Mouse (Mus musculus): Measurements from ENCODE around the gene Klrc2.
"Not testable (repeated sequence)": the region's sequence is repeated elsewhere in the genome, so short reads cannot be mapped to it uniquely, and the experiment has no call there.

Gene Klrc2

DNA sequence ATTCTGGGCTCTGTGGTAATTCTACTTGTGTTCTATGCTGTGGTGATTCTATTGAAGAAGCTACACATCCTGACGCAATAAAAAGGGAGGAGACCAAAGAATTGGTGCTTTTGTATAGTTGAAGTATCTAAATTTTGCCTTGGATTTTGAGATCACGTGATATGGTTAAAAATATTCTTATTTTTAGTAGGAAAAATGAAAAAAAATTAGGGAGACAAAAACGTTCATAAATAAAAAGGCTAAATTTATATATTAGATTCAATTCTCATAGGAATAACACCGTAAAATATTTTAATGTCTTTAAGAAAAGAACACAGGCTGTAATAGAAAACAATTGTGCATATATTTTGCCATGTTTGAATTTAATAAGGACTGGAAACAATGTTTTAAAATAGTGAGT is at the start of gene Klrc2:
Gene Klrc2, minus strand, starts transcription at position 101 of the 400 bp plus-strand sequence.
- not testable (repeated sequence) for DNase-seq

DNA sequence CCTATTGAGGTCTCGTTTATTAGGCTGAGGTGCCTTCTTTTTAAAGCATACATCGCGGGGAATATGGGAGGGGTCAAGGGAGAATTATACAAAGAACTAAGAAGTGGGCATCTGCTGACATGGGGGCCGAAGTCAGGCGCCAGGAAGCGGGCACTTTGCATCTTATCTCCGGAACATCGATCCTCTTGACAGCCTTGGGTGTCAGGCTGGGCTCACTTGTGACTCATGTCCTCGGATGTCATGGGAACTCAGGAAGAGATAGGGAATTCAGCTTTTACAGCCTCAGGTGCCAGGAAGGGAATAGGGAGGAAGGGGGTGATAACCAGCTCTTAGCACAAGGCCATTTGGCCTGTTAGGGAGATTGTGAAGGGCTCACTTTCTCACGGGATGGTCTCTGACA is 30.9 kb upstream of the Klrc2 start:
- not testable (repeated sequence) for DNase-seq

GRCm38 (mm10) chr6:129680379-129680778 is 19.9 kb upstream of the Klrc2 start:
- DNase-seq, result peak in 1 of 2 experiments; percentile 32

- DNase-seq, result no peak
These were observed 18.4 kb upstream of the Klrc2 start, which contains the start of gene Klrc1 for GRCm38 (mm10) chr6:129678873-129679272. Klrc1 (minus strand) TSS chr6:129678973.

- not testable (repeated sequence) for DNase-seq
These were observed 812 bp upstream of the Klrc2 start for GRCm38 (mm10) chr6:129661301-129661700.

DNA sequence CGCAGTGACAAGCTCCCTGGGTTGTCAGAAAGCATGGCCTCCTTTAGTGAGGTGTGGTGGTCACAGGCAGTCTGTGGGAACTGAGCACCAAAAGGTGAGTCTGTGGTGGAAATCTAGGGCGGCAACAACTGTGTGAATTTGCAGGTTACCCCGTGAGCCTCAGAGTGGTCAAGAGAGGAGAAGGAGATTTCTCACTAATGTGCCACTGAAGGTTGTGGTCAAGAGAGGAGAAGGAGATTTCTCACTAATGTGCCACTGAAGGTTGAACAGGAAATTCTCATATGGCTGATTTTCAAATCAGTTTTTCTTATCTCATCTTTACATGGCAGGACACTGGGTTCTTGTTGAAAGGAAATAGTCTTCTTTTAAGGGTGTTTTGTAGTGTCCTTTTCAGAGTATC is 16.4 kb downstream of the Klrc2 start:
- DNase-seq, result not testable (repeated sequence)

- DNase-seq, result not testable (repeated sequence)
These were observed 17.3 kb downstream of the Klrc2 start, which contains the start of gene Klrc3 for GRCm38 (mm10) chr6:129643237-129643636. Klrc3 (minus strand) TSS chr6:129643337.

DNA sequence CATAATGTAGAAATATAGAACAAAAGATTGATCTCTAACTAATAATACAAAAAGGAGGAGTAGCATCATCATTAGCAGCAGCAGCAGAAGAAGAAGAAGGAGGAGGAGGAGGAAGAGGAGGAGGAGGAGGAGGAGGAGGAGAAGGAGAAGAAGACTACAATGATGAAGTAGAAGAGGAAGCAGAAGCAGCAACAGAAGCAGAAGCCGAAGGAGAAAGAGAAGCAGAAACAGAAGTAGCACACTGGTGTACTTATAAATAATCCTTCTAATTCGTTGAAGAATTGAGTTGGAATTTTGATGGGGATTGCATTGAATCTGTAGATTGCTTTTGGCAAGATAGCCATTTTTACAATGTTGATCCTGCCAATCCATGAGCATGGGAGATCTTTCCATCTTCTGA is 29.4 kb downstream of the Klrc2 start:
- not testable (repeated sequence) for DNase-seq

- DNase-seq, result peak in 1 of 2 experiments; percentile 19
These were observed 36.8 kb downstream of the Klrc2 start, which contains the start of gene Klrk1 for GRCm38 (mm10) chr6:129623735-129624134. Klrk1 (minus strand) TSS chr6:129623864.

GRCm38 (mm10) chr6:129608372-129608771 is 52.1 kb downstream of the Klrc2 start:
- DNase-seq, result no peak
